Mouse (Mus musculus): ENCODE measurements at regions not wholly inside any gene's neighbourhood (a gene's known extent, or its start where the extent isn't known, plus 50 kb on each side); places are given as distances from the start of the nearest gene placed in this dataset.

DNA sequence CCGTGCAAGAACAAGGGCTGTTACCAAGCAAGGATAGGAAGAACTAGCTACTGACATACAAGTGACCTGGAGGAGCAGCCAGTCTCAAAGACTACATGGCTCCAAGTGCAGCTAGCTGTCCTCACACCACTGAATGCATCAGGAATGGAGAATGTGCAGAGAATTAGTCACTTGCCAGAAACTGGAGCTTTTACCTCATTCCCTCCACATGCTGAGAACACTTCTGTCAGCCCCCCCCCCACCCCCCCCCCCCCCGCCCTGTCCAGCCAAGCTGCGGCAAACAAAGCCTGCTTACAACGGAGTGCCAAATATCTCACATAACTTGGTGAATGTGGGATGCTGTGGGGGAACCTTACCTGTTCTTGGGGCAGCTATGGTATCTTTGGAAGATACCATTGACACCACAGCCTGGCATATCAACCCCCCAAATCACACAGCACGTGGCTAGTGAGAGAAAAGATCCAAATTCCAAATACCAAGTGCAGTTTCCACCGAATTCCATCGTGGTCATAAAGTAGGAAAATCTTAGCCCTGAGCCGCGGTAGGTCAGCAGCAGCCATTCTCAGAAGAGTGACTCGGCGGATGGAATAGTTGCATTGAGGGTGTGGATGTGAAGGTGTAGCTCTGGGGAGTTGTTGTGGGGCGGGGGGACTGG, 126.3 kb downstream of the Gadd45g start:
- DNase-seq (ENCODE audit: low spot score in 2 of 2): no peak

DNA sequence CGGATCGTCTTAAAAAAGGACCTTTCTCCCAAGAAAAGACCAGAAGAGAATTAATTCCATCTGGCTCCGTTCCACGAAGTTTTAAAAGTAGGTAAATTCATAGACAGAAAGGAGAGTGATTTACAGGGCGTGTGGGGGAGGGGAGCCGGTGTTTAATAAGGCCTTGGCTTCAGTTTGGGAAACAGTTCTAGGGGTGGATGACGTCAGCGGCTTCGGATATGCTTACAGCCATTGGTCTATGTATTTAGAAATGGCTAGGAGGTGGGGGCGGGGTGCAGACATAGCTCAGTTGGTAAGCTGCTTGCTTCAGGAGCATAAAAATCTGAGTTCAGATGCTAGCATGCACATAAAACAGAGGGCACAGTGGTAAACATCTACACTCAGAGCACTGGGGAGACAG, 127.0 kb downstream of the Gadd45g start:
- DNase-seq (ENCODE audit: low spot score in 2 of 2): no peak

DNA sequence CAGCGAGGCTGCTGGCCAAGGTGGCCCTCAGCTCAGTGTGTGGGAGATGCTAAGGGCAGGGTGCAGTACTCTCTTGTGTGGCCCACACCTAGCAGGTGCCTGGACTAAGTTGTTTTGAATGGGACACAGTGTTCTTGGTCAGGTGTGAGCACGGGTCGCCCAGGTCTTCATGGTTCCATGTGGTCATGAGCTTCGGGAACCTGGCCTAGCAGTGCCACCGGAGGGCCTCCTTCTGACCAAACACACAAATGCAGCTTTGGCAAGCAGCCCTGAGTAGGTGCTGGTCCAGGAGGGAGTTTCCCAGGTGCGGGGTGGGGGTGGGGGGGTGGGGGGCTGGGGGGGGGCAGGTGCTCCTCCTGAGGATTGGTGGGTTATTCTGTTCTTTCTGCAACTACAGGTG, 127.6 kb downstream of the Gadd45g start:
- no peak for DNase-seq (ENCODE audit: low spot score in 2 of 2)

DNA sequence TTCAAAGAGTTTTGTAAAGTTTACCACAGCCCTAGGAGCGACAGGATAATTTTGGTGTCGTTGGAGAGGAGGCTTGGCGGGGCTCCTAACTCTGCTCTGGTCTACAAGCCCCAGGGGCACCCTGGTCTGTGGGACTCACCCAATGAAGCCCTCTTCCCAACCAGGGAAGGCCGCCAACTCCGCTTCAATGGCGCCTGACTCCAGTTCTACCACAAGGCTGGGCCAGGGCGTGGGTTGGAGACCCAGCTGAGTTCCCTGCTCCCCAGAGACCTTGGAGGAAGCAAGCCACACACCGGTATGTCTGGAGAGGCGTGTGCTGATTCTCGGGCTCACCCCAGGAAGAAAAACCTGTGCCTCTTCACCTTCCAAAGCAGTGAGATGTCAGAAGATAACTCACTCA, 128.9 kb downstream of the Gadd45g start:
- no peak for DNase-seq (ENCODE audit: low spot score in 2 of 2)

DNA sequence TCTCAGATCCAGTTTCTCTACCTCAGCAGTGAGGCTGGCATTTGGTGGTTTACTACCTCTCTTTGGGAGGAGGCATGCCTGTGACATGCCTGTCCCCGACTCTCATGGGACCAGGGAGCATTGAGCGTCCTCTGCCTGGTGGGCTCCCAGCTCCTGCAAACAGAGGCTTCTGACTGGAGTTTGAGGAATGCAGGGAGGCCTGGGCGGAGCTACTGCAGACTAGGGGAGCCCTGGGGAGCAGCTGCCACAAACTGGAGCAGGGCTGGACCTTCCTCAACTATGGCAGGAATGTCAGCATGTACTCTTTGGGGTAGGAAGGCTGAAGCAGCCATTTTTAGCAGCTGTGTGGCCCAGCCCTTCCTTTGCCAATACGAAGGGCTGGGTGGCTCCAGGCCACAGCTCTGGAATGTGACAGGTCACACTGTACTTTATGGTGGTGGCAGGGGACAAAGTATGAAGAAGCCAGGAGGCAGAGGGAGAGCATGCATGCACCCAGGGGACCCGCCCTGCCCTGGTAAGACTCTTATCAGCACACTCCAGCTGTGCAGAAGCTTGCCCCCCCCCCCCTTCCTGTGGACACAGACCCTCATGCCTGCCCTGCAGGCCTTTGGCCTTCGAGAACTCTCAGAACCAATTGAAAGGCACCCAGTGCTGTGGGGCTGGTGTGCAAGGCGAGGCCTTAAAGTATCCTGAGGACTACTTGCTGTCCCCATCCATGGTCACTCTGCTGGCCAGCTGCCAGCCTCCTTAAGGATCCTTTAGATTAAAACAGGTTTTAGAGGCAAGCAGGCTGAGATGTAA, 129.5 kb downstream of the Gadd45g start:
- DNase-seq (ENCODE audit: low spot score in 2 of 2): no peak

DNA sequence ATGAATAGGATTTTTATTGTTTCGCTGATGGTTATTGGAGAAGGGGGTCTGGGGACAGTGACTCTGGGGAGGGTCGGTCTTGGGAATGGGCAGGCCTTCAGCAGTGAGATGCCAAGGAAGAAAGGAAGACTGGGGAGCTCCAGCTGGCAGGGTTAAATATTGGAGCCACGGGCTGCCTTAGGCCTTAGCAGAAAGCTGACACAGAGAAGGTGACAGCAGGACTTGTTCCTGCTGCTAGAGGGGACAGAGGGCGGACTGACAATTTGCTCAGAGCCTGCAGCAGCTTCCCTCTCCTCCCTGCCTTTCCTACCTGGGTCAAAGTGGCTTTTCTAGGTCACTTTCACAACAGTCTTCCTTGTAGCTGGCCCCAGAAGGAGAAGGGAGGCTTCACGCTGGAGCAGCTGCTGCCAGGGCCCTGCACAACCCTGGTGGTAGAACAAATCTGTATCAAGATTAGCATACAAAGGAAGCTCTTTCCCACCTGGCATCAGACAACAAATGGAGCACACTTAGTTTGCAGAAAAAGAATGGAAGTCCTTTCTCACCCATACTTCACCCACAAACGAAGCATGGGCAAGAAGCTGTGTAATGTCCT, 130.2 kb downstream of the Gadd45g start:
- no peak for DNase-seq (ENCODE audit: low spot score in 2 of 2)

DNA sequence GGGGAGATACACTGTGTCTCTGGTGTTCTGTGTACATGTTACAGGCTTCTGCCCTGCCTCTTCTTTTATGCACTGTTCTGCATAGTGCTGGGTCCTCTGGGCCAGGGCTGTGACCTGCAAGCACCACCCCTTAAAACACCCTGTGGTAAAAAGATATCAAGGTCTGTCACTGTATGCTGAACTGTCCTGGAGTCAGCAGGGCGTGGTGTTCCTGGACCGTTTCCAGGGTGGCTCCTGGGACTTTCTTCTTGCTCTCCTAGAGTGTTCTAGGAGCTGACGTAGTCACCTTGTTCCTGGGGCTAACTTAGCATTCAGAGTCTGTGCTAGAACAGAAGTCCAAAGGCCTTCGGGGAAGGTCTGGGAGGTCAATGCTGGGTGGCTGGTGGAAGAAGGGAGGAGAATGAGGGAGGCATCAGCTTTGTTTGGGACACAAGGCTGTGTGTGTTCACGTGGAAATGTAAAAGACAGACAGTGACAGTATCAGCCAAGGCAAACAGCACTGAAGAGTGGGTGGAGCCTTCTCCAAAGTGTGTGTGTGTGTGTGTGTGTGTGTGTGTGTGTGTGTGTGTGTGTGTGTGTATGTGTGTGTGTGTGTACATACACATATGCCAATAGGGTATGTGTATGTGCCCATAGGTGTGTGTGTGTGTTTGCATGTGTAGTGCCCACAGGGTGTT, 133.0 kb downstream of the Gadd45g start:
- DNase-seq (ENCODE audit: low spot score in 2 of 2): no peak

DNA sequence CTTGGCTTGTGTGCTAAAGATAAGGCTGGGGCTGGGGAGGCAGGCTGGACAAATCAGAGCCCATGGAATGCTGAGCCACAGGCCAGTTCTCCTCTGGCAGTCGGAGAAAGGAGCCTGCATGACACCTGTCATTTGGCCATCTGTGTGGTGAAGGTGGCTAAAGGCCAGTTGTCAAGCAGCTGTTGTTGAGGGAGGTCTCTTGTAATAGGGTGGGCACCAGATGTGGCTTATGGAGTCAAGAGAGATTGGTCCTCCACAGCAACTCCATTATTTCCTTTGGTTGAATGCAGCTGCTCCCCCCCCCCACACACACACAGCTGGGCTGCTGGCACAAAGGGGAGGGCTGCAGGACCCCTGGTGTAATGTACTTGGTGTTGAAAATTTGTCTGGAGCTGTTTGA, 133.9 kb downstream of the Gadd45g start:
- DNase-seq (ENCODE audit: low spot score in 2 of 2): no peak

DNA sequence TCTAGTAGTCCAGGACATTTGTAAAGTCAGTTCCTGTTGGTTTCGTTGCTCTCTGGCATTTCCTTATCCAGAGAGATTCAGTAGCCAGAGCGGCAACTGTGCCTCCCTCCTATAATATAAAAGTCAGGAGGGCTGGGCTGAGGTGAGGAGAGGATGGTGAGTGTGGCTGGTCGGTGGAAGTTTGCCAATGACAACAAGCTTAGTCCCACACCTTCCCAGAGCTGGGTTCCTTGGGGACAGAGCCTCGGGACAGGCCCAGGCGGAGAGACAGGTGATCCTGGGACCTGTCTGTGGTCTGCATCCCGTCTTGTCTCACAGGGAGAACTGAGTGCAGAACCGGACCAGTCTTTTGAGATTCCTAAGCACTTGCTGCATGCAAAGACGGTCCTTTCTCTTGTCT, 136.5 kb downstream of the Gadd45g start:
- DNase-seq (ENCODE audit: low spot score in 2 of 2): no peak

DNA sequence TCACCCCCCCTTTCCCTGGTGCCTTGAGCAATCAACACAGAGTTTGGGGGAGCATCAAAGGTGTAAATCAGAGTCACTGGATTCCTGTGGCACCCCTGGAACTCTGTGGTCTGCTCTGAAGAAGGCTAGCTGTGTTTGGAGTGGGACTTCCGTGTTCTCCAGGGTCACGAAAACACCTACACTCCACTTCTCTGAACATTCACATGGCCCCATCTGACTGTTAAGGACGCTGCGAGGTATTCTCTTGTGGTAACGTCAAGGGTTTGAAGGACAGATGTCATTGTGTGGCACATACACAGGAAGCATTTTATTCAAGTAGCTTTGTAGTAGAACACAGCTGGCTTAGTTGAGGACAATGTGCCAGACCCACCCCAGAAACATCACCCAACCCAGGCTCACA, 137.1 kb downstream of the Gadd45g start:
- no peak for DNase-seq (ENCODE audit: low spot score in 2 of 2)

DNA sequence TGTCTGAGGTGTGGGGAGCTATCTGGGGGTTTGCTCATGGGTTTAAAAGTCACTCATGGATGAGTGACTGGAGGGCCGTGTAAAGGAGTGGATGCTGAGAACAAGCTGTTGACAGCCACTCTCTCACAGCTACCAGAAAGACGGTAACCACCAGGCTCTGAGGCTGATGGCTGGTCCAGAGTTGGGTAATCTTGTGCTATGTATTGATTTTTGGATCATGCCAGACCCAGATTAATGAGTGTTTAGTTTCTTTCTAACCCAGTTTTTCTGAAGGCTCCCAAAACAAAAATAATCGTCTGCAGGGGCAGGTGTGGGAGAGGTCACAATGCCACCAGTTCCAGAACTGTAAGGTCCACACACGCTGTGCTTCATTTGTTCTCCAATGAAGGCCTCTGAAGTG, 144.9 kb downstream of the Gadd45g start:
- no peak for DNase-seq (ENCODE audit: low spot score in 2 of 2)

DNA sequence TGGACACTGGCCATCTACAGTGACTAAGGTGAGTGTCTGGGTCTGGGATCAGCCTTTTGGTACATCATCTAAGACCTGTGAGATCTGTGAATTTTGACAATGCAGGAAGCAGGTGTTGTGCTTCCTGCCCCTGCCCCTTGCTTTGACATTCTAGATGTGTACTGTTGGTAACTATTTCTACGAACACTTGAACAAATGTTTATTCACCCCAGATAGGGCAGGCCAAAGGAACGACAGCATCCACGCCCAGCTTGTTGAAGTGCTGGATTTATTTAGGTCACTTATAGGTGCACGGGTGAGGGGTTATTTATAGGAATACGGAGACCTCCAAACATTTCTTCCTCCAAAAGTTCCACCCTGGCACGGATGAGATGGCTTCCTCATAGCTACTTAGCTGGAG, 146.4 kb downstream of the Gadd45g start:
- DNase-seq (ENCODE audit: low spot score in 2 of 2): no peak

DNA sequence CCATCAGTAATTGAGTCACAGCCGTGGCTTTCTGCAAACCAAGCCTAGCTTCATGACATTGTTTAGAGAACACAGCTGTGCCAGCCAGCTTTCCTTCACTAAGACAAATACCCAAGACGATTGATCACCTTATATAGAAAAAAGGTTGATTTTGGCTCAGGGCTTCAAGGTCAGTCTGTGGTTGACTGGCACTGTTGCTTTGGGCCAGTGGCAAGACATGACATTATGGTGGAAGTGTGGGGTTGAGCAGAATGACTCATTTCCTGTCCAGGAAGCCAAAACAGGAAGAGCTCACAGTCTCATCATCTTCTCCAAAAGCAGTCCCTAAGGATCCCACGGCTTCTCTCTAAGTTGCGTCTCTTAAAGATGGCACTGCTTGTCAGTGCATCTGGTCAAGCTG, 149.7 kb downstream of the Gadd45g start:
- no peak for DNase-seq (ENCODE audit: low spot score in 2 of 2)

DNA sequence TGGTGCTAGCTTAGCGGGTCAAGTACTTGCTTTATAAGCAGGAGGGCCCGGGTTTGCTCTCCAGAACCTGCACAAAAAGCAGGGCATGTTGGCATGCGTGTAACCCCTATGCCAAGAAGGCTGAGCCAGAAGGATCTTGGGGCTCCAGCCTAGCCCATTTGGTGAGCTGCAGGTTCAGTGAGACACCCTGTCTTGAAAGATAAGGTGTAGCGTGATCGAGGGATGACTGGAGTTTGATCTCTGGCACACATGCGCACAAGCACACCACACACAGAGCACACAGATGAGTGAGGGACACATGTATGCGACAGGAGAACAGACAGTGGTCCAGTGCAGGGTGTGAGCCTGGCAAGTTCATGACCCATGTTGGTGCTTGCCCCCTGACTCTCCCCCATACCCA, 152.1 kb downstream of the Gadd45g start:
- DNase-seq (ENCODE audit: low spot score in 2 of 2): no peak

DNA sequence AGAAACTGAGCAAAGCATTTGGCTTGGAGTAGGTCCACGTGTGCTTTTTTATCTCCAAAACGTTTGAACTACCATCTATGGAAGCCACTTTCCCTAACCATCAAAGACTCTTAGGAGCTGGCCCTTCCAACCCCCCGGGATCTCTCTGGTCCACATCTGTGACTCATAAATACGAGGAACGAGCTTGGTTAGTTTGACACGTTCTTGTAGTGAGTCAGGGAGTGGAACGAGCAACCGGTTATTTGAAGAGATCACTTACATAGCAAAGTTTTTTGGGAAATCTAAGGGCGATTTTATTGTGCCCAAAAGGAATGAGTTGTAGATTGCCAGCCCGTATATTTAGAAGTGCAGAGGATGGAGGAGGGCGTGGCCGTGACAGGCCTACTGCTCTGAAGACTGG, 155.3 kb downstream of the Gadd45g start:
- DNase-seq (ENCODE audit: low spot score in 2 of 2): no peak

DNA sequence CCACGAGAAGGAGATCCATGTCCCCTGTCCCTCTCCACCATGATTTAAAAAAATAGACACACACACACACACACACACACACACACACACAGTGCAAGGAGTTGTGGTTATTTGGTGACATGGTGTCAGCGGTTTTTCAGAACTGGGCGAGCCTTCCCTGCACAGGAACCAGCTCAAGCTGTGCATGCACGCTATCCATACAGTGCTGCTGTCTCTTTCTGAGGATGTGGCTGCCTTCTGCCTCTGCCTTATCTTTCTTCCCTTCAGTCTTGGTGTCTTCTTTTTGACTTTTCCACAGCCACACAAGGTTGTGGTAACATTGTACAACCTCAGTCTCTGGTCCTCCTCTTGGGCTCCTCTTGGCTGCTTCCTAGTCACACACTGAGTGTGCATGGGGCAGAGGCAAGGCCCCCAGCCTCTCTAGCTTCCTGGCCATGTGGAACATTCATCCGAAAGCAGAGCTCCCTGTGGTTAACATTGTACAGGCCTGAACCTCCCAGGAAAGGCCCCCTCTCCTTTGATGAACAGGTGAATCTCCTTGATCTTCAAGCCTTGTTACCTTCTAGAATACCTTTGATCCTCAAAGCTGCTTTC, 157.6 kb downstream of the Gadd45g start:
- no peak for DNase-seq (ENCODE audit: low spot score in 2 of 2)

DNA sequence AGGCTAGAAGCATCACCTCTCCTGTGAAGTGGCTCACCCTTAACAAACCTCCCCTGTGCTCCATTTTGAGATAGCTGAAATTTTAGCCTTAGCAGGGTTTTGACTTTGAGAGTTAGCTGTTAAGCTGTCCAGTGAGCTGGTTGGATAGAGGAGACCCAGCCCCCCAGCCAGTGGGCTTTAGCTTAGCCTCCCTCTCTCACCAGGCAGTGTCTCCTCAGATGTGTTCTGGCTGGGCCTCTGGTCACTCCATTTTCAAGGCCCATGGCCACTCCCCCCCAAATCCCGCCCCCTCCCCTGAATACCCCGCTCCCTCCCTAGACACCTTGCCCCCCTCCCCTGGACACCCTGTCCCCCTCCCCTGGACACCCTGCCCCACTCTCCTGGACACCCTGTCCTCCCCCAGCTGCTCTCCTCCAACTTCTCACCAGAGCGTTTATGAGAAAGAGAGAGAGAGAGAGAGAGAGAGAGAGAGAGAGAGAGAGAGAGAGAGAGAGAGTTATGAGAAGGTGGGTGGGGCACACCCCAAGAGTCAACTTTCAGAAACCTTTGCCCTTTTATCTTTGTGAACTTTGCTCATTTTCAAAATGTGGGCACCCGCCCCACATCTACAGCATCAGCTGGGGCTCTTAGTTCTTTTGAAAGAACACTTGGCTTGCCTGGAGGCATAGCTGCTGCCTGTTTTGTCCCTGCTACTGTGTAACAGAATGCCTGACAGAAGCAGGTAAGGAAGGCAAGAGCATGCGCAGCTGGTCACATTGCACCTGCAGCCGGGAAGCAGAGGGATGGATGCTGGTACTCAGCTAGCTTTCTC, 161.3 kb downstream of the Gadd45g start:
- DNase-seq (ENCODE audit: low spot score in 2 of 2): no peak

DNA sequence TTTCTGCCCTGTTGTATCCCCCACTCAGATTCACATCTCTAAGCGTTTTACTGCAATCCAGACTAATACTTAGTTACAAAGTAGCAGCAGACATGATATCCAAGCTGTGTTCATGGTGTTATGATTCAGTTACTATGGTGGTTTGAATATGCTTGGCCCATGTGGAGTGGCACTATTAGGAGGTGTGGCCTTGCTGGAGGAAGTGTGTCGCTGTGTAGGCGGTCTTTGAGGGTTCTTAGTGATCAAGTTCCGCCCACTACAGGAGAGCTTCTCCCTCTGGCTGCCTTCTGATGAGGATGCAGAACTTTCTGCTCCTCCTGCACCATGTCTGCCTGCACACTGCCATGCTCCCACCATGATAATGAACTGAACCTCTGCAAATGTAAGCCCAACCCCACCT, 162.8 kb downstream of the Gadd45g start:
- no peak for DNase-seq (ENCODE audit: low spot score in 2 of 2)

DNA sequence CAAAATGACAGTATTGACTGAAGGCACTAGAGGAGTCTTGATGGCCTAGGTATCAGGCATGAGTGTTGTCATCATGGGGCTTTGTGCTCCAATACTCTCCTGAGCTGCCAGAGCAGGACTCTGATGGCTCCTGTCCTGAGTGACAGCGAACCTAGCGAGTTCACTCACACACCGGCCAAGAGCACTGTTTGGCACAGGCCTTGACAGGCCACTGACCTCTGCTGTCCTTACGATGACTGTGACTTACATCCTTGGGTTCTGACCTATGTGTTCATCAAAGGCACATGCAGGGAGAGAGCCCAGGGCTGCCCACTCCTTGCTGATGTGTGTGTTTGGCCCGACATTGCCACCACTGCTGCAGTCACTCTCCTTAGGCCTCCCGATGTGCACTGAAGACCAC, 163.3 kb downstream of the Gadd45g start:
- DNase-seq (ENCODE audit: low spot score in 2 of 2): no peak

DNA sequence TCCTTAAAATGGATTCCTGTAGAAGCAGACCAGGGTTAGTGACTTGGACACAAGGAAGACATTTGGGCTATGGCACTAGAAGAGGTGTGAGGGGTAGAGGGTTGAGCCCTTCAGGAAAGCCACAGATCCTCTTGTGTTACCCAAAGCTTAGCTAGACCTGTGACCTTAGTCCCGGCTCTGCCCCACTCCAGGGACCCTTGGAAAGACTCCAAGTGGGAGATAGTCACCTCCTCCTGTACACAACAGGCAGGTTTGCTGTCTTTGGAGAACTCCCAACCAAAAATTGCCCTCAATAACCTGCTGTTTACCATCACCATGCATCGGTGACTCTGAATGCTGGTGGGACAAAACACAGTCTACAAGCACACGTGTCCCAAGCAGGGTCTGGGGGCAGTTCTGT, 164.5 kb downstream of the Gadd45g start:
- DNase-seq (ENCODE audit: low spot score in 2 of 2): no peak

DNA sequence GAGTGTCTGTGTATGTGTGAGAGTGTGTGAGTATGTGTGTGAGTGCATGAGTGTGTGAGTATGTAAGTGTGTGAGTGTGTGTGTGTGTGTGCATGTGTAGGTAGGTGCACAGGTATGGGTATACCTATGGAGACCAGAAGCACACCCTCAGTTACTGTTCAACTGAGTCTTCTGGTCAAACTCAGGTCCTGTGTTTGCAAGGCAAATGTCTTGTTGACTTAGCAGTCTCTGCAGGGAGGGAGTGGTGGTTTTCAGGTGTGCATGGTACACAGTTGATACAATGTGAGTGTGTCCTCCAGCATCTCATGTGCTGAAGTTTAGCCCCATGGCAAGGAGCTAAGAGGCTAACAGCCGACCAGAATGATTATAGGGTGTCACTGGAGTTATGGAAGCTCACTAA, 166.7 kb downstream of the Gadd45g start:
- no peak for DNase-seq (ENCODE audit: low spot score in 2 of 2)
